Mouse (Mus musculus) small intestine, adult 2 months (tissue): Measurements from ENCODE around the gene Sele.

Source experiments
- CTCF ChIP-seq: fragments of 200-500 bp; IDR thresholded peaks from 2 replicates; pipeline ENCODE4 v1.5.1; 2012; ENCODE audit warnings: low read depth, mild to moderate bottlenecking, control low read depth, inconsistent platforms, low read length, moderate library complexity, mixed read lengths; ENCODE audit not compliant: insufficient replicate concordance, insufficient read length; ENCODE audit errors: extremely low read depth
- POLR2A ChIP-seq: fragments of 200-500 bp; IDR thresholded peaks from 2 replicates; pipeline ENCODE4 v1.6.1; 2012; ENCODE audit warnings: low read depth, mild to moderate bottlenecking, control low read depth, inconsistent platforms, low read length, moderate library complexity

DNA sequence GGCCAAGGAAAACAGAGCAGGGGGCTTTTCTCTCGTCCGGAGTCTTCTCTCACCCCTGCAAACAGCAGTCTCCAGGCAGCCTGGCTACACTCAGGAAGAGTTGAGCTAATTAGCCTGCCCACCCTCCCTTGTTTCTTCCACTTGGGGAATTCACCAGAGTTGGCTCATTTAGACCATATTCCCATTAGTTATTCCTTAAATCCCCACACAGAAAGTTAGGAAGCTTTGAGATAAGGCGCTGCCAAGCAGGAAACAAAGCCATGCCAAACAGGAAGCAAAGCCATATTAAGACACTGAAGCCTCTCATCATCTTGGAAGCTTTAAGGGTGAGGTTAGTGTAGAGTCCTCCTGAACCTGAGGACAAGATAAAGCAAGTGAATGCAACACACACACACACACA, 4.5 kb upstream of the Sele start:
- TF ChIP-seq POLR2A: no peak
- TF ChIP-seq CTCF: no peak
